Mouse (Mus musculus) C2C12 (cell line): Measurements from ENCODE around the gene Fbxo7.

Experiments used
- CTCF ChIP-seq: IDR thresholded peaks from one replicate; pipeline ENCODE4 v1.5.1; 2011; ENCODE audit not compliant: control insufficient read depth, insufficient read depth, insufficient read length
- FOSL1 ChIP-seq: IDR thresholded peaks from one replicate; pipeline ENCODE4 v1.8.0; 2011; ENCODE audit warnings: mild to moderate bottlenecking, low read length; ENCODE audit not compliant: poor library complexity, insufficient read depth, severe bottlenecking
- MAX ChIP-seq: IDR thresholded peaks from one replicate; pipeline ENCODE4 v1.6.1; 2011; ENCODE audit warnings: mild to moderate bottlenecking, control low read depth
- MYOD1 ChIP-seq: IDR thresholded peaks from one replicate; pipeline ENCODE4 v1.6.1; 2011; ENCODE audit warnings: low read depth; ENCODE audit not compliant: control insufficient read depth, insufficient read length
- MYOG ChIP-seq: IDR thresholded peaks from one replicate; pipeline ENCODE4 v1.6.1; 2011; ENCODE audit not compliant: control insufficient read depth, insufficient read length; ENCODE audit errors: extremely low read depth

DNA sequence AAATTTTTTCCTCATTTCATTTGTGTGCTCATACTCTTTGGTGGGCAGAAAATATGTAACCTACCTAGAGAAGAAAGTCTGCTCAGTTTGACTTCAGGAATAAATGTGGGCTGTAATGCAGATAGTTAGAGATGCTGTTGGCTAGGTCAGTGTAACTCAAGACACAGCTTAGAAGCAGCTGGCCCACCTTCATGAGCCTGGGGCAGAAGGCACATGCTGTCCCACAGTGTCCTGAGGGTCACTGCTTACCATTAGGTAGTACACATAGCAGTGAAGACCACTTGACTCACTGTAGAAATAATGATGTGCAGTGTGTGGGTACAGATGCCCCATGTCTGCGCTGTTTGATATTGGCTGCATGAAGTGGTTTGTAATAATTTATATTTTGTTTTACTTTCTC is 24.6 kb downstream of the Fbxo7 start:
- TF ChIP-seq CTCF (no peak), MYOD1 (no peak), MAX (no peak), FOSL1 (no peak), MYOG (no peak)
